Mouse (Mus musculus) lung, postnatal 0 days (tissue): ENCODE measurements around the gene March1.

Source experiments
- CTCF ChIP-seq: IDR thresholded peaks from 2 replicates; pipeline ENCODE4 v1.5.1; 2016; ENCODE audit warnings: antibody characterized with exemption, mild to moderate bottlenecking
- EP300 ChIP-seq: IDR thresholded peaks from 2 replicates; pipeline ENCODE4 v1.6.1; 2016; ENCODE audit warnings: antibody characterized with exemption, mild to moderate bottlenecking, control low read depth

GRCm38 (mm10) chr8:66179336-66179735, 561.6 kb downstream of the March1 start:
- no peak for TF ChIP-seq CTCF
- no peak for TF ChIP-seq EP300
